Mouse (Mus musculus) myocyte (in vitro differentiated cells): ENCODE data around the gene Slc41a2. TPM values are rescaled to one million over a fixed set of nuclear protein-coding genes. Genes with fewer than 3 reads are reported as not detected.

ENCODE experiments used
- H3K27me3 ChIP-seq: one replicate; pipeline ENCODE4 v1.6.1; 2011; ENCODE audit not compliant: control insufficient read depth, insufficient read depth, insufficient read length
- H3K36me3 ChIP-seq: one replicate; pipeline ENCODE4 v1.6.1; 2011; ENCODE audit not compliant: control insufficient read depth, insufficient read depth
- H3K4me2 ChIP-seq: one replicate; pipeline ENCODE4 v1.6.1; 2011; ENCODE audit warnings: low read depth, control low read depth
- H3K4me3 ChIP-seq: one replicate; pipeline ENCODE4 v1.5.1; 2011; ENCODE audit warnings: mild to moderate bottlenecking, control low read depth, moderate library complexity
- H3K79me2 ChIP-seq: one replicate; pipeline ENCODE4 v1.6.1; 2011; ENCODE audit not compliant: control insufficient read depth, insufficient read depth
- H3ac ChIP-seq: one replicate; pipeline ENCODE4 v1.6.1; 2011; ENCODE audit not compliant: control insufficient read depth, insufficient read length
- CEBPB ChIP-seq: IDR thresholded peaks from 2 replicates; pipeline ENCODE4 v1.6.1; 2011; ENCODE audit warnings: mild to moderate bottlenecking, moderate library complexity; ENCODE audit not compliant: poor library complexity, insufficient read depth, severe bottlenecking
- E2F4 ChIP-seq: IDR thresholded peaks from one replicate; pipeline ENCODE4 v1.6.1; 2011; ENCODE audit warnings: mild to moderate bottlenecking, control low read depth, moderate library complexity; ENCODE audit not compliant: insufficient read depth
- MAX ChIP-seq: IDR thresholded peaks from one replicate; pipeline ENCODE4 v1.6.1; 2011; ENCODE audit warnings: low read depth, mild to moderate bottlenecking, control low read depth
- MYOD1 ChIP-seq, 3 experiments: IDR thresholded peaks; one replicate each; pipeline ENCODE4 v1.6.1; 2011; ENCODE audit warnings: control low read depth in 2 of 3, low read depth in 2 of 3, mild to moderate bottlenecking in 2 of 3, moderate library complexity in 1 of 3; ENCODE audit not compliant: insufficient read length in 2 of 3, control insufficient read depth in 1 of 3
- MYOG ChIP-seq, 3 experiments: IDR thresholded peaks; one replicate each; pipeline ENCODE4 v1.6.1; 2011; ENCODE audit warnings: control low read depth in 2 of 3, low read depth in 2 of 3, mild to moderate bottlenecking in 2 of 3; ENCODE audit not compliant: insufficient read length in 2 of 3, control insufficient read depth in 1 of 3, insufficient read depth in 1 of 3
- POLR2A ChIP-seq: IDR thresholded peaks from one replicate; pipeline ENCODE4 v1.6.1; 2011; ENCODE audit warnings: low read depth, mild to moderate bottlenecking, control low read depth, moderate library complexity; ENCODE audit not compliant: insufficient read length
- POLR2AphosphoS2 ChIP-seq: IDR thresholded peaks from one replicate; pipeline ENCODE4 v1.6.1; 2011; ENCODE audit warnings: low read depth, control low read depth; ENCODE audit not compliant: insufficient read length
- REST ChIP-seq: IDR thresholded peaks from one replicate; pipeline ENCODE4 v1.6.1; 2011; ENCODE audit warnings: mild to moderate bottlenecking, control low read depth, moderate library complexity; ENCODE audit not compliant: insufficient read depth, insufficient read length
- SRF ChIP-seq: IDR thresholded peaks from one replicate; pipeline ENCODE4 v1.6.1; 2011; ENCODE audit warnings: low read depth; ENCODE audit not compliant: control insufficient read depth, insufficient read length
- TCF12 ChIP-seq: IDR thresholded peaks from one replicate; pipeline ENCODE4 v1.6.1; 2011; ENCODE audit warnings: mild to moderate bottlenecking, control low read depth; ENCODE audit not compliant: poor library complexity, insufficient read depth, severe bottlenecking
- TCF3 ChIP-seq: IDR thresholded peaks from one replicate; pipeline ENCODE4 v1.6.1; 2011; ENCODE audit warnings: low read depth, control low read depth; ENCODE audit not compliant: insufficient read length
- USF1 ChIP-seq: IDR thresholded peaks from one replicate; pipeline ENCODE4 v1.6.1; 2011; ENCODE audit warnings: low read depth, mild to moderate bottlenecking, control low read depth, moderate library complexity
- polyA plus RNA-seq: library from polyadenylated mRNA; unstranded; fragments of >200 nt; fragmentation: generic; extraction: Trizol; gene quantifications from one replicate; pipeline ENCODE4 v1.2.1, GENCODE M21; 2012; ENCODE audit warnings: missing spikeins

Slc41a2 gene
- polyA plus RNA-seq, 1 experiment: 5.3 TPM

GRCm38 (mm10) chr10:83313033-83313432 is 24.6 kb downstream of the Slc41a2 start:
- Histone ChIP-seq H3K27me3 (no peaks in the 10 kb centered on the region), H3K79me2 (no peaks in the 10 kb centered on the region), H3K4me2 (no peak overlapping the region), H3ac (no peak overlapping the region), H3K4me3 (no peak overlapping the region), H3K36me3 (peaks cover 3% of the 10 kb centered on the region)
- TF ChIP-seq TCF3 (no peak), SRF (no peak), MAX (no peak), MYOD1 (IDR thresholded peaks at IDR 0.05; ENCODE audit: control insufficient read depth in 1 of 3, insufficient read length in 2 of 3, low read depth in 2 of 3) (no peak), POLR2A (no peak), MYOG (IDR thresholded peaks at IDR 0.05; ENCODE audit: control insufficient read depth in 1 of 3, insufficient read depth in 1 of 3, insufficient read length in 2 of 3, low read depth in 2 of 3) (no peak), USF1 (no peak), CEBPB (no peak), TCF12 (no peak), E2F4 (no peak)

GRCm38 (mm10) chr10:83310356-83310755 is 27.3 kb downstream of the Slc41a2 start:
- TF ChIP-seq MYOG (IDR thresholded peaks at IDR 0.05; ENCODE audit: control insufficient read depth in 1 of 3, insufficient read depth in 1 of 3, insufficient read length in 2 of 3, low read depth in 2 of 3) (no peak), POLR2AphosphoS2 (no peak), REST (no peak), SRF (no peak), CEBPB (no peak), E2F4 (no peak), USF1 (no peak), POLR2A (no peak), TCF12 (no peak)
- H3K36me3 ChIP-seq: peaks cover 3% of the 10 kb centered on the region
- no peak overlapping the region for H3K4me3 ChIP-seq

GRCm38 (mm10) chr10:83301687-83302086 is 36.0 kb downstream of the Slc41a2 start:
- no peaks in the 10 kb centered on the region for H3K79me2 ChIP-seq
- H3ac ChIP-seq: no peak overlapping the region
- TF ChIP-seq USF1: peak; percentile 79
- no peak for TF ChIP-seq TCF3
- no peaks in the 10 kb centered on the region for H3K36me3 ChIP-seq
- H3K4me2 ChIP-seq: peak overlapping the region; percentile 0
- H3K27me3 ChIP-seq: no peaks in the 10 kb centered on the region
- H3K4me3 ChIP-seq: no peak overlapping the region

More at GRCm38 (mm10) chr10:83310356-83310755, 27.3 kb downstream of the Slc41a2 start:
- Histone ChIP-seq H3ac (no peak overlapping the region), H3K27me3 (no peaks in the 10 kb centered on the region), H3K79me2 (no peaks in the 10 kb centered on the region), H3K4me2 (no peak overlapping the region)

- no peak overlapping the region for H3K4me3 ChIP-seq
- H3K79me2 ChIP-seq: no peaks in the 10 kb centered on the region
- H3K4me2 ChIP-seq: peak overlapping the region; percentile 0
- H3ac ChIP-seq: no peak overlapping the region
- no peaks in the 10 kb centered on the region for H3K36me3 ChIP-seq
- TF ChIP-seq MYOG (IDR thresholded peaks at IDR 0.05; ENCODE audit: control insufficient read depth in 1 of 3, insufficient read depth in 1 of 3, insufficient read length in 2 of 3, low read depth in 2 of 3): no peak
- TF ChIP-seq POLR2A: no peak
- TF ChIP-seq TCF12: no peak
- no peak for TF ChIP-seq MYOD1 (IDR thresholded peaks at IDR 0.05; ENCODE audit: control insufficient read depth in 1 of 3, insufficient read length in 2 of 3, low read depth in 2 of 3)
- no peak for TF ChIP-seq E2F4
- no peak for TF ChIP-seq SRF
- TF ChIP-seq POLR2AphosphoS2: no peak
- TF ChIP-seq MAX: no peak
- TF ChIP-seq CEBPB: no peak
- TF ChIP-seq USF1: no peak
- TF ChIP-seq TCF3: no peak
- no peak for TF ChIP-seq REST
- H3K27me3 ChIP-seq: no peaks in the 10 kb centered on the region
Observed at GRCm38 (mm10) chr10:83301054-83301453, 36.6 kb downstream of the Slc41a2 start.

DNA sequence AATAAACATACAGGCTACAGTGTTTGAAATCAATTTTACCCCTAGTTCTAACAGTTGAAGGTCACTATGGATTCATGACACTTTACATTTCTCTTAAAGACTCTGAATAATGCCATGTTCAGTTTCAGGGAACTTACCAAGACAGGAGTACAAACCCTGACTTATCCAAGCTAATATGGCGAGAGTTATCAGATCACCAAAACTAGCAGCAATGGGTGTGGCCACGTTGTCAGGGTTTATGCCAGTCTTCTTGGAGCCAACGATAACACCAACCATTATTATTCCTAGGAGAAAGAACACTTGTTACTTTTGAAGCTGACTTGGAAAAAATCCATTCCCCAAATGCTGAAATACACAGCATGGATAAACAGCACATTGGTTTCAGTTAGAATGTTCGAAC is 40.7 kb downstream of the Slc41a2 start:
- no peaks in the 10 kb centered on the region for H3K79me2 ChIP-seq
- TF ChIP-seq MAX (no peak), MYOD1 (IDR thresholded peaks at IDR 0.05; ENCODE audit: control insufficient read depth in 1 of 3, insufficient read length in 2 of 3, low read depth in 2 of 3) (no peak), E2F4 (no peak), TCF12 (no peak), MYOG (IDR thresholded peaks at IDR 0.05; ENCODE audit: control insufficient read depth in 1 of 3, insufficient read depth in 1 of 3, insufficient read length in 2 of 3, low read depth in 2 of 3) (no peak), POLR2A (no peak), CEBPB (no peak), USF1 (no peak), REST (no peak)
- H3K4me3 ChIP-seq: no peak overlapping the region
- H3K4me2 ChIP-seq: no peak overlapping the region
- H3ac ChIP-seq: no peak overlapping the region
- no peaks in the 10 kb centered on the region for H3K27me3 ChIP-seq
- H3K36me3 ChIP-seq: no peaks in the 10 kb centered on the region
